8 mouse cellular contexts compared by ENCODE assay signal in genomic region chr3:85923954-85924945, GRCm38 (mm10). TPM values are rescaled to one million over a fixed set of nuclear protein-coding genes. Genes with fewer than 3 reads are reported as not detected.
DNase-seq lines count a peak whose midpoint lies in the region; ATAC-seq and TF ChIP-seq lines count a peak whose summit lies in the region.

No protein-coding gene starts in this region.

- H3K79me2 ChIP-seq in heart, adult 2 months (replicated peaks; ENCODE audit: control insufficient read depth, insufficient read depth, low read length): no peaks in the 10 kb centered on the region
- no peaks in the 10 kb centered on the region for H3K79me2 ChIP-seq in myocyte (ENCODE audit: control insufficient read depth, insufficient read depth)

- TF ChIP-seq EP300 in heart, adult 2 months (IDR thresholded peaks at IDR 0.05; ENCODE audit: insufficient read depth, low read depth, low read length): peak; percentile 74; the same call in 1 of the 2 replicates

- 46% methylated on average over 18 of the region's 18 CpGs for WGBS in embryonic facial prominence, embryonic 11.5 days
- WGBS in heart, adult 2 months: 37% methylated on average over 18 of the region's 18 CpGs
- WGBS in kidney, adult 2 months: 36% methylated on average over 18 of the region's 18 CpGs
- WGBS in limb, embryonic 11.5 days: 49% methylated on average over 18 of the region's 18 CpGs

- H3K9ac ChIP-seq in embryonic facial prominence, embryonic 11.5 days (replicated peaks; ENCODE audit: low read length): no peak overlapping the region
- H3K9ac ChIP-seq in heart, adult 2 months (ENCODE audit: low read depth, low read length): no peak overlapping the region
- no peak overlapping the region for H3K9ac ChIP-seq in limb, embryonic 11.5 days (ENCODE audit: low read length)

- no peaks in the 10 kb centered on the region for H3K27me3 ChIP-seq in embryonic facial prominence, embryonic 11.5 days (ENCODE audit: control insufficient read depth, insufficient read depth, low read length)
- no peaks in the 10 kb centered on the region for H3K27me3 ChIP-seq in heart, adult 2 months (ENCODE audit: control insufficient read depth, insufficient read depth, low read length)
- no peaks in the 10 kb centered on the region for H3K27me3 ChIP-seq in kidney, adult 2 months (replicated peaks; ENCODE audit: control insufficient read depth, insufficient read depth, low read length)
- no peaks in the 10 kb centered on the region for H3K27me3 ChIP-seq in limb, embryonic 11.5 days (ENCODE audit: control insufficient read depth, insufficient read depth, low read length)
- H3K27me3 ChIP-seq in myocyte (ENCODE audit: control insufficient read depth, insufficient read depth, insufficient read length): no peaks in the 10 kb centered on the region

- no peak; the same call in 1 of the 2 replicates for TF ChIP-seq CTCF in heart, adult 2 months (IDR thresholded peaks at IDR 0.05)
- peak; percentile 94 for TF ChIP-seq CTCF in kidney, adult 2 months (conservative IDR thresholded peaks at IDR 0.05; ENCODE audit: insufficient read depth, insufficient read length, low read depth, low read length)

- intact Hi-C loops in heart, adult 2 months (cut with DNase I): loop anchor here (2.0 to 5.0 kb wide), 3 partner anchors 103 to 352 kb away; partner anchors contain the start of gene Gatb

- H3K36me3 ChIP-seq in embryonic facial prominence, embryonic 11.5 days (replicated peaks; ENCODE audit: control insufficient read depth, insufficient read depth, low read depth, low read length): no peaks in the 10 kb centered on the region
- H3K36me3 ChIP-seq in heart, adult 2 months (ENCODE audit: control insufficient read depth, insufficient read depth, low read length): no peaks in the 10 kb centered on the region
- no peaks in the 10 kb centered on the region for H3K36me3 ChIP-seq in kidney, adult 2 months (ENCODE audit: control insufficient read depth, insufficient read depth, low read length)
- H3K36me3 ChIP-seq in limb, embryonic 11.5 days (ENCODE audit: control insufficient read depth, insufficient read depth, low read length): no peaks in the 10 kb centered on the region
- H3K36me3 ChIP-seq in myocyte (ENCODE audit: control insufficient read depth, insufficient read depth): no peaks in the 10 kb centered on the region

- H3K9me3 ChIP-seq in embryonic facial prominence, embryonic 11.5 days (replicated peaks; ENCODE audit: control insufficient read depth, low read length): no peaks in the 10 kb centered on the region
- no peaks in the 10 kb centered on the region for H3K9me3 ChIP-seq in limb, embryonic 11.5 days (ENCODE audit: control insufficient read depth, low read length)

- peak; percentile 93 for DNase-seq in 3T3-L1 (ENCODE audit: low read depth, low spot score)
- peak; percentile 82 for DNase-seq in adrenal gland, postnatal 25 days
- DNase-seq in embryonic facial prominence, embryonic 11.5 days (ENCODE audit: low spot score): peak; percentile 89
- peak; percentile 70 to 87 for DNase-seq in heart, adult 2 months
- DNase-seq in kidney, adult 2 months: peak; percentile 82
- DNase-seq in limb, embryonic 11.5 days (ENCODE audit: low spot score): peak; percentile 89
- DNase-seq in spleen, postnatal 4 days (ENCODE audit: low spot score in 2 of 2): peak; percentile 42 to 83

- H3K4me2 ChIP-seq in embryonic facial prominence, embryonic 11.5 days (ENCODE audit: low read depth, low read length): no peak overlapping the region
- H3K4me2 ChIP-seq in limb, embryonic 11.5 days (ENCODE audit: low read depth, severe bottlenecking): no peak overlapping the region
- peak overlapping the region; percentile 53 for H3K4me2 ChIP-seq in myocyte (ENCODE audit: low read depth)

- no peak overlapping the region for H3ac ChIP-seq in myocyte (ENCODE audit: control insufficient read depth, insufficient read length)

- no peak for TF ChIP-seq POLR2A in heart, adult 2 months (IDR thresholded peaks at IDR 0.05; ENCODE audit: insufficient read depth, low read depth, low read length)
- TF ChIP-seq POLR2A in kidney, adult 2 months (IDR thresholded peaks at IDR 0.05; ENCODE audit: low read depth, low read length): no peak
- no peak for TF ChIP-seq POLR2A in myocyte (IDR thresholded peaks at IDR 0.05; ENCODE audit: insufficient read length, low read depth)

- H3K4me1 ChIP-seq in embryonic facial prominence, embryonic 11.5 days (ENCODE audit: control insufficient read depth, insufficient read depth, low read length): no peaks in the 10 kb centered on the region
- no peaks in the 10 kb centered on the region; the same call in 1 of the 2 replicates for H3K4me1 ChIP-seq in heart, adult 2 months (ENCODE audit: control insufficient read depth, insufficient read depth, low read length)
- no peaks in the 10 kb centered on the region for H3K4me1 ChIP-seq in kidney, adult 2 months (ENCODE audit: control insufficient read depth, insufficient read depth, low read length)
- peaks cover 7% of the 10 kb centered on the region; the same call in 1 of the 2 replicates for H3K4me1 ChIP-seq in limb, embryonic 11.5 days (ENCODE audit: control insufficient read depth, insufficient read depth, low read length)

- no peak overlapping the region for H3K27ac ChIP-seq in embryonic facial prominence, embryonic 11.5 days (replicated peaks; ENCODE audit: low read depth, low read length)
- H3K27ac ChIP-seq in heart, adult 2 months: no peak overlapping the region
- no peak overlapping the region for H3K27ac ChIP-seq in kidney, adult 2 months (ENCODE audit: insufficient read depth, low read depth, low read length)
- H3K27ac ChIP-seq in limb, embryonic 11.5 days (replicated peaks; ENCODE audit: low read depth, low read length): no peak overlapping the region

- H3K4me3 ChIP-seq in embryonic facial prominence, embryonic 11.5 days (ENCODE audit: low read depth, low read length): no peak overlapping the region
- H3K4me3 ChIP-seq in heart, adult 2 months: no peak overlapping the region
- H3K4me3 ChIP-seq in kidney, adult 2 months (ENCODE audit: insufficient read depth, low read depth, low read length): no peak overlapping the region
- no peak overlapping the region for H3K4me3 ChIP-seq in limb, embryonic 11.5 days (ENCODE audit: low read depth, low read length)
- no peak overlapping the region for H3K4me3 ChIP-seq in myocyte

- ATAC-seq in embryonic facial prominence, embryonic 11.5 days (replicated peaks; ENCODE audit: insufficient number of reproducible peaks, low FRiP score, low TSS enrichment, low read depth): no peak
- ATAC-seq in limb, embryonic 11.5 days (ENCODE audit: insufficient number of reproducible peaks, low FRiP score, low TSS enrichment, low read depth): peak; percentile 51; the same call in 1 of the 2 replicates

TF ChIP-seq in myocyte, 11 proteins besides CTCF, POLR2A, EP300 and RAD21:
- TF ChIP-seq MYOD1 (IDR thresholded peaks at IDR 0.05; ENCODE audit: control insufficient read depth in 1 of 3, insufficient read length in 2 of 3, low read depth in 2 of 3): no peak
- TF ChIP-seq MAX (IDR thresholded peaks at IDR 0.05; ENCODE audit: low read depth): no peak
- TF ChIP-seq E2F4 (IDR thresholded peaks at IDR 0.05; ENCODE audit: insufficient read depth): no peak
- no peak for TF ChIP-seq REST (IDR thresholded peaks at IDR 0.05; ENCODE audit: insufficient read depth, insufficient read length)
- no peak for TF ChIP-seq USF1 (IDR thresholded peaks at IDR 0.05; ENCODE audit: low read depth)
- TF ChIP-seq MYOG (IDR thresholded peaks at IDR 0.05; ENCODE audit: control insufficient read depth in 1 of 3, insufficient read depth in 1 of 3, insufficient read length in 2 of 3, low read depth in 2 of 3): no peak
- TF ChIP-seq SRF (IDR thresholded peaks at IDR 0.05; ENCODE audit: control insufficient read depth, insufficient read length, low read depth): no peak
- no peak for TF ChIP-seq TCF3 (IDR thresholded peaks at IDR 0.05; ENCODE audit: insufficient read length, low read depth)
- no peak for TF ChIP-seq CEBPB (IDR thresholded peaks at IDR 0.05; ENCODE audit: insufficient read depth, poor library complexity, severe bottlenecking)
- TF ChIP-seq POLR2AphosphoS2 (IDR thresholded peaks at IDR 0.05; ENCODE audit: insufficient read length, low read depth): no peak
- no peak for TF ChIP-seq TCF12 (IDR thresholded peaks at IDR 0.05; ENCODE audit: insufficient read depth, poor library complexity, severe bottlenecking)

RNA-seq across cellular contexts. Expression of gene Gm37240, which starts 36.9 kb away (rescaled TPM):
- total RNA-seq in adrenal gland, postnatal 25 days (2021): 4.4 and 10.8 TPM in 2 replicates
- polyA plus RNA-seq in embryonic facial prominence, embryonic 11.5 days (2014; fragmentation: Nextera tagmentation; extraction: Ambion mirVana): 2.0 and 3.2 TPM in 2 replicates
- total RNA-seq in heart, adult 2 months (2021): 10 to 100 TPM; 36.6 to 45.3 TPM
- polyA plus RNA-seq in heart, adult 2 months (2012; rRNA removed): 21.9 and 25.0 TPM in 2 replicates
- polyA plus RNA-seq in kidney, adult 2 months (2012; rRNA removed): 5.5 and 10.9 TPM in 2 replicates
- polyA plus RNA-seq in limb, embryonic 11.5 days (2014; fragmentation: Nextera tagmentation; extraction: Ambion mirVana): 1.5 and 2.2 TPM in 2 replicates
- 8.7 TPM for polyA plus RNA-seq in myocyte (2012; fragmentation: generic; extraction: Trizol)

RNA-seq across cellular contexts. Expression of gene Glt28d2, which starts 36.9 kb away (rescaled TPM):
- 1.7 and 2.9 TPM in 2 replicates for total RNA-seq in adrenal gland, postnatal 25 days (2021)
- 0.86 and 0.94 TPM in 2 replicates for polyA plus RNA-seq in embryonic facial prominence, embryonic 11.5 days (2014; fragmentation: Nextera tagmentation; extraction: Ambion mirVana)
- 1 to 10 TPM; 6.3 to 8.5 TPM for total RNA-seq in heart, adult 2 months (2021)
- polyA plus RNA-seq in heart, adult 2 months (2012; rRNA removed): 1.9 and 3.1 TPM in 2 replicates
- 1.7 and 2.1 TPM in 2 replicates for polyA plus RNA-seq in kidney, adult 2 months (2012; rRNA removed)
- 0.75 and 0.84 TPM in 2 replicates for polyA plus RNA-seq in limb, embryonic 11.5 days (2014; fragmentation: Nextera tagmentation; extraction: Ambion mirVana)
- 1.4 TPM for polyA plus RNA-seq in myocyte (2012; fragmentation: generic; extraction: Trizol)

RNA-seq across cellular contexts. Expression of gene Sh3d19, which starts 46.7 kb away (rescaled TPM):
- 19.9 and 21.2 TPM in 2 replicates for total RNA-seq in adrenal gland, postnatal 25 days (2021)
- 15.7 and 20.0 TPM in 2 replicates for polyA plus RNA-seq in embryonic facial prominence, embryonic 11.5 days (2014; fragmentation: Nextera tagmentation; extraction: Ambion mirVana)
- 10 to 100 TPM; 19.5 to 22.2 TPM for total RNA-seq in heart, adult 2 months (2021)
- 13.5 and 19.3 TPM in 2 replicates for polyA plus RNA-seq in heart, adult 2 months (2012; rRNA removed)
- polyA plus RNA-seq in kidney, adult 2 months (2012; rRNA removed): 44.2 and 60.5 TPM in 2 replicates
- polyA plus RNA-seq in limb, embryonic 11.5 days (2014; fragmentation: Nextera tagmentation; extraction: Ambion mirVana): 19.4 and 22.8 TPM in 2 replicates
- polyA plus RNA-seq in myocyte (2012; fragmentation: generic; extraction: Trizol): 7.0 TPM
